Mouse (Mus musculus) megakaryocyte, embryonic 14.5 days (primary cell): ENCODE data around the gene Slc5a8. TPM values are rescaled to one million over a fixed set of nuclear protein-coding genes. Genes with fewer than 3 reads are reported as not detected.
A peak's percentile ranks its signal among the peaks of the same experiment; 100 is the strongest.

Source experiments
- H3K27me3 ChIP-seq: replicated peaks from 2 replicates; pipeline ENCODE3; 2012; ENCODE audit warnings: inconsistent platforms
- H3K36me3 ChIP-seq: replicated peaks from 2 replicates; pipeline ENCODE3; 2012; ENCODE audit warnings: low read length, inconsistent platforms, mixed read lengths
- H3K4me1 ChIP-seq: 2 replicates; pipeline ENCODE4 v1.6.1; 2012; ENCODE audit warnings: inconsistent platforms
- H3K4me3 ChIP-seq: replicated peaks from 2 replicates; pipeline ENCODE3; 2012; ENCODE audit warnings: moderate library complexity, mild to moderate bottlenecking, inconsistent platforms
- H3K9me3 ChIP-seq: 2 replicates; pipeline ENCODE4 v1.6.1; 2012; ENCODE audit warnings: inconsistent platforms
- FLI1 ChIP-seq: IDR thresholded peaks from 2 replicates; pipeline ENCODE4 v1.6.1; 2012; ENCODE audit warnings: low read length, inconsistent platforms, mixed read lengths
- GATA1 ChIP-seq: IDR thresholded peaks from 3 replicates; pipeline ENCODE4 v1.6.1; 2012; ENCODE audit warnings: mixed read lengths, low read length, inconsistent platforms, borderline replicate concordance
- polyA plus RNA-seq: library from polyadenylated mRNA; stranded (reverse); fragments of >175 nt; gene quantifications from 2 replicates; pipeline ENCODE4 v1.2.3, GENCODE M21; 2012; ENCODE audit warnings: low replicate concordance; ENCODE audit not compliant: insufficient read depth

Slc5a8 gene
- not detected in 2 replicates for polyA plus RNA-seq

- peaks cover 20% of the 10 kb centered on the region for H3K9me3 ChIP-seq
- no peaks in the 10 kb centered on the region for H3K36me3 ChIP-seq
- H3K4me3 ChIP-seq, result peak within 1 kb of the TSS; percentile 56
- TF ChIP-seq FLI1 (no peak), GATA1 (no peak)
- H3K4me1 ChIP-seq, result peaks cover 9% of the 10 kb centered on the region; the same call in 1 of the 2 replicates
- H3K27me3 ChIP-seq, result peaks cover 19% of the 10 kb centered on the region
Observed at GRCm38 (mm10) chr10:88885632-88886090, at the start of gene Slc5a8. TSS of gene Slc5a8 (plus strand) at chr10:88885992.

GRCm38 (mm10) chr10:88848876-88849476 is 36.8 kb upstream of the Slc5a8 start:
- H3K9me3 ChIP-seq, result peaks cover 11% of the 10 kb centered on the region
- H3K4me1 ChIP-seq, result no peaks in the 10 kb centered on the region
- no peaks in the 10 kb centered on the region for H3K27me3 ChIP-seq
- H3K4me3 ChIP-seq, result no peak overlapping the region
- H3K36me3 ChIP-seq, result no peaks in the 10 kb centered on the region
- TF ChIP-seq GATA1 (no peak), FLI1 (no peak)

GRCm38 (mm10) chr10:88849976-88850375 is 35.8 kb upstream of the Slc5a8 start:
- peaks cover 11% of the 10 kb centered on the region for H3K9me3 ChIP-seq
- no peaks in the 10 kb centered on the region for H3K4me1 ChIP-seq
- no peak overlapping the region for H3K4me3 ChIP-seq
- H3K27me3 ChIP-seq, result no peaks in the 10 kb centered on the region
- no peak for TF ChIP-seq FLI1
- TF ChIP-seq GATA1, result no peak
- no peaks in the 10 kb centered on the region for H3K36me3 ChIP-seq

- H3K4me1 ChIP-seq, result 0 out of 2 replicates have a peak, but pooled peaks cover 3% of the 10 kb centered on the region
- no peak overlapping the region for H3K4me3 ChIP-seq
- no peaks in the 10 kb centered on the region for H3K36me3 ChIP-seq
- TF ChIP-seq FLI1, result no peak
- no peak for TF ChIP-seq GATA1
- H3K9me3 ChIP-seq, result peaks cover 11% of the 10 kb centered on the region
- no peaks in the 10 kb centered on the region for H3K27me3 ChIP-seq
Observed at GRCm38 (mm10) chr10:88853326-88853725, 32.5 kb upstream of the Slc5a8 start.

GRCm38 (mm10) chr10:88860911-88861310 is 24.9 kb upstream of the Slc5a8 start:
- H3K4me3 ChIP-seq, result no peak overlapping the region
- H3K9me3 ChIP-seq, result no peaks in the 10 kb centered on the region
- no peaks in the 10 kb centered on the region for H3K36me3 ChIP-seq
- H3K27me3 ChIP-seq, result no peaks in the 10 kb centered on the region
- 0 out of 2 replicates have a peak, but pooled peaks cover 3% of the 10 kb centered on the region for H3K4me1 ChIP-seq
- TF ChIP-seq FLI1, result no peak

GRCm38 (mm10) chr10:88861416-88861815 is 24.4 kb upstream of the Slc5a8 start:
- TF ChIP-seq GATA1 (no peak), FLI1 (no peak)
- Histone ChIP-seq H3K4me1 (0 out of 2 replicates have a peak, but pooled peaks cover 3% of the 10 kb centered on the region), H3K27me3 (no peaks in the 10 kb centered on the region), H3K9me3 (no peaks in the 10 kb centered on the region), H3K36me3 (no peaks in the 10 kb centered on the region), H3K4me3 (no peak overlapping the region)

GRCm38 (mm10) chr10:88862293-88862692 is 23.5 kb upstream of the Slc5a8 start:
- H3K9me3 ChIP-seq, result no peaks in the 10 kb centered on the region
- H3K4me1 ChIP-seq, result no peaks in the 10 kb centered on the region
- H3K27me3 ChIP-seq, result no peaks in the 10 kb centered on the region
- TF ChIP-seq FLI1 (no peak), GATA1 (no peak)
- H3K4me3 ChIP-seq, result no peak overlapping the region
- H3K36me3 ChIP-seq, result no peaks in the 10 kb centered on the region

GRCm38 (mm10) chr10:88866017-88866416 is 19.8 kb upstream of the Slc5a8 start:
- TF ChIP-seq FLI1 (no peak), GATA1 (no peak)

GRCm38 (mm10) chr10:88874870-88875269 is 10.9 kb upstream of the Slc5a8 start:
- Histone ChIP-seq H3K27me3 (no peaks in the 10 kb centered on the region), H3K36me3 (no peaks in the 10 kb centered on the region), H3K4me1 (peaks cover 6% of the 10 kb centered on the region), H3K4me3 (no peak overlapping the region), H3K9me3 (no peaks in the 10 kb centered on the region)
- TF ChIP-seq FLI1 (no peak), GATA1 (no peak)

More at GRCm38 (mm10) chr10:88866017-88866416, 19.8 kb upstream of the Slc5a8 start:
- Histone ChIP-seq H3K9me3 (no peaks in the 10 kb centered on the region), H3K27me3 (no peaks in the 10 kb centered on the region), H3K4me3 (no peak overlapping the region), H3K36me3 (no peaks in the 10 kb centered on the region), H3K4me1 (no peaks in the 10 kb centered on the region)

- no peaks in the 10 kb centered on the region for H3K36me3 ChIP-seq
- no peak for TF ChIP-seq FLI1
- TF ChIP-seq GATA1, result no peak
- no peaks in the 10 kb centered on the region for H3K9me3 ChIP-seq
- peaks cover 6% of the 10 kb centered on the region for H3K4me1 ChIP-seq
- H3K4me3 ChIP-seq, result no peak overlapping the region
- H3K27me3 ChIP-seq, result no peaks in the 10 kb centered on the region
Observed at GRCm38 (mm10) chr10:88877421-88877820, 8.4 kb upstream of the Slc5a8 start.
